Mouse (Mus musculus) frontal cortex, postnatal 10 days (tissue): Measurements from ENCODE around the gene Prkn.

Source experiments
- DNase-seq, 2 experiments: peaks; one replicate each; pipeline ENCODE4 v3.0.0; 2022; ENCODE audit warnings: low spot score in 2 of 2, mixed read lengths in 1 of 2

Prkn gene

DNA sequence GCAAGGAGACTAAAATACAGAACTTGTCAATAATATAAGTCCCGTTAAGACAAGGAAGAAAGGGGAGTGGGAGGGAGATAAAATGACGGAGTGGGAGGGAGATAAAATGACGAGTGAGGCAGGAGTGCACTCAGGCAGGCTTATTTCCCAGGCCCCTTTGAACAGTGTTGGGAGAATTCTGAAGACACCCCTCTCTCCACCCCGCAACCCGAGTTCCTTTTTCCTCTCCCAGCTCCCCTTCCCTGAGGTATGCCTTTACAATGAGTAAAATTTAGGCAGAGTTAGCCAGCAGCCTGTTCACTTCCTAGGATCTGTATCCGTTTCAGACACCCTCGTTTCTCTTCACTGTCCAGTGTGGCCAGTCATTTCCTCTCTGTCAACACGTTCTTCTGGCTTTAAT lies 1073.4 kb downstream of the Prkn start:
- no peak for DNase-seq

DNA sequence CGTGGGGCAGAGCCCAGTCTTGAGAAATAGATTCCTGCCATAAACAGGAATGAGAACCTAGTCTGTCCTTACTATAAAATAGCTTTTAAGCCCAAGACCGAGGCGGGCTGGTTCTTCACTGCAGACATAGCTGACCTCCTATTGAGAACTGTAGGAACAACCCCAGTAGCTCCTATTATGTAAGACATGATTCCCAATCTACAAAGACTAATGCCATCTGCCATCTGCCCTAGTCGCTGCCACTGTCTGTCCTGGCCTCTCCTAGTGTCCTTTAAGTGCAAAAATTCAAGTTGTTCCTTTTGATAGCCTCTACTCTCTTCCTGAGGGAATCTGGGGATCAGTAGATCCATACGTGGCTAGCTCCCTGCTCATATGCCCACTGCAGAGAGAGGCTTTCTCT lies 1074.3 kb downstream of the Prkn start:
- no peak for DNase-seq

DNA sequence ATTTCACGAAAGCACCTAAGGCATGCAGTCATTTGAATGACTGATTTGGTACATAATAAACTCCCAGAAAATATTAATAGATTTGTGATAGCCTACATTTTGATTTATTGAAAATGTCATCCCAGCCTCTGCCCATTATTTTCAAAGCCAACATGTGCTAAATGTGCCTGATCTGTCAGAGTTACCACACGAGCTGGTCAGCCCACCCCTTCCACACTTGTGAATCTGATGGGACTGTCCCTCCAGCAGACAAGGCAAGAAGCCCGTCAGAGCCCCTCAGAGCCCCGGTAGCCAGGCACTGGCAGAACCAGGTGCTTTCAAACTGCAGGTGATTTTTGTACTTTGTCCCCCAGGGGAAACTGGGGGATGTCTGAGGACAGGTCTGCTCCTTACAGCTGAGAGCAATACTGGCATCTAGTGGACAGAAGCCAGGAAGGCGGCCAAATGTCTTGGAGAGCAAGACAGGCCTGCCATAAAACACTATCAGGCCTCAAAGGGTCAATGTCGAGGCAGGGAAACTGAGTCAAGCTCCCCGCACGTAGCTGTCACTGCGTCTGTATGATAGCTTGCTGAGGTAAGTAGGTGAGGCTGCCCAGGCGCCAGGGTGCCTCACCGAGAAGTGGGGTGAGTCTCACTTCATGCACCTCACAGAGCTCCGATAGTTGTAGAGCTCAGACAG lies 1078.1 kb downstream of the Prkn start:
- peak in 1 of 2 experiments; percentile 47 for DNase-seq

DNA sequence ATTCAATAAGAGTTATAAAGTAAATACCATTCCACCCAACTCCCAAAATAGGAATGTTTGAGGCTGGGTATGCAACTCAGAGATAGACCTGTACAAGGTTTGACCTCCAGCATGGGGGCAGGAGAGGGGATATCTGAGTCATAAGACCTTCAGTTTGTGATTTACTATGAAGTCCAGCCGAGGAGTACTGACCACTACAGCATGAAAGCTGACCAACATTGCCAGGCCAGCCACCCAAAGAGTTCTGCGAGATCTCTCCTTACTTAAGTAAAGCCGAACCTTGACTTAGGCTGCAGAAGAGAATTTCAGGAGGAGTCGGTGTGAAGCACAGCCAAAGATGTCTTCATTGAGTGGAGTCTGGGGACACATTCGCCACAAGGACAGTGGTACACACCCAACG lies 1079.4 kb downstream of the Prkn start:
- no peak for DNase-seq

DNA sequence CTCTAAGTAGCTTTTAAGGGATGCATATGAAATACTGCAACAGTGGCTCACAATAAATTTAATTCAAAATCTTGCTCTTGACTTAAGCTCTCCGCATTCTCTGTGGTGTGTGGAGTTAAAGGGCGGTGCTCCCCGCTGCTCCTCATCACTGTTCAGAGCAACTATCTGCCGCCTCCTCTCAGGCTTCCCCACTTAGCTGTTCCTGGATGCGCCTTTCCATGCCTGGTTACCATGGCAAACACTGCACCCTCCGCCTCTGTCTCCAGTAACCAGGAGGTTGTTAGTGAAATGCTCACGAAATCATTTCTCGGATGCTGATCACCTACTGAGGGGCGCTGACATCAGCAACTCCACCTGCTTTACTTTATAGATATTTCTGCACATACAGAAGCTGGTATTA lies 1080.8 kb downstream of the Prkn start:
- peak; percentile 36 to 44 for DNase-seq

DNA sequence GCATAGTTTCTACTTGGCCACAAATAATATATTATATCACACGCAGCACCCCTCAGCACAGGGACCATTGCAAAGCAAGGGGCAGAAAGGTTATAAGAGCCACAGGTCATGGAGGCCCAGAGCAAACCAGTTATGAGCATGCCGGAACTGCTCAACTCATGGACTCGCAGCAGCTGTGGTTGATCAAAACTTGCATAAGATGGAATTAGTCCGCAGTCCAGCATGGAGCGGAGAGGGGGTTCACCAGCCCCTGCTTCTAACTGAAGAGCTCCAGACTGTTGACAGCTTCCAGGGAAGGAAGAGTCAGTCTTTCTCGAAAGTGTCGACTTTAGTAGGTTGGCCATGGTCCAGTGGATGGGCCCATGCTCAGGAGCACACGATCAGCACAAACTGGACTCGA lies 1083.8 kb downstream of the Prkn start:
- DNase-seq = no peak

DNA sequence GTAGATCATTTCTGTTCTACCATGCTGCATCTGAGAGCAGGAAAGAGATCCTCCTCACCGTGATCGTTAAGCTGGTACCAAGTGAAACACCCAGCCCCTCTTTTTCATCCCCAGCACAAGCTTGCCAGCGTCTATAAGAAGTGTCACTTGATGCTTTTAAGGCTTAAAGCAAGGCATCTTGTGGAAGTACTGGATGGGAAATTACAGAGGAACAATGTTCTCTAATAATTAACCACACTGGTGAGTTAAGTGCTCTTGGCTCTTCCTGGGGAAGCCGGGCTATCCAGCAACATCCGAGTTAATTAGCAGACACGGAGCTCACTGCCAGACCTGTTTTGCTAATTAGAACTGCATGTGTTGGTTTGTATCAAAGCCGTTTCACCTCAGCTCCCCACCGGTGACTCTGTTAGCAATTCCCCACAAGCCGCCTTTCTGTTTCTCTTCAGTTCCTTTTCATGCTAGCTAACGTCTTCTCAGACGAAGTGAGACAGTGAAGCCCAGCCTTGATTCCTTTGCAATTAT lies 1086.7 kb downstream of the Prkn start:
- no peak for DNase-seq

DNA sequence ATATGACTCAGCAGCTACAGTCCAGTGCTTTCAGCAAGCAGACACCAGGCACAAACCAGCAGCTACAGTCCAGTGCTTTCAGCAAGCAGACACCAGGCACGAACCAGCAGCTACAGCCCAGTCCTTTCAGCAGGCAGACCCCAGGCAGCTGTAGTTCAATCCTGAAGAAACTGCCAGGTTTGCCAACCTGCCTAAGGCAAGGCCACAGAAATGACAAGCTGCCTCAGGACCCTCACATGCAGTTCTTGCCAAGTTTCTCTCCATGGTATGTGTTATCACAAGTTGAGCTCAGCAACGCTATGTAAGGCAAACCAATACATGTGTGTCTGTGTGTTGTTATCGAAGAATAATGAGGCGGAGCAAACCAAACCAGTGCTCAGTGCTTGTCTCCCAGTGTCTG lies 1091.5 kb downstream of the Prkn start:
- no peak for DNase-seq

DNA sequence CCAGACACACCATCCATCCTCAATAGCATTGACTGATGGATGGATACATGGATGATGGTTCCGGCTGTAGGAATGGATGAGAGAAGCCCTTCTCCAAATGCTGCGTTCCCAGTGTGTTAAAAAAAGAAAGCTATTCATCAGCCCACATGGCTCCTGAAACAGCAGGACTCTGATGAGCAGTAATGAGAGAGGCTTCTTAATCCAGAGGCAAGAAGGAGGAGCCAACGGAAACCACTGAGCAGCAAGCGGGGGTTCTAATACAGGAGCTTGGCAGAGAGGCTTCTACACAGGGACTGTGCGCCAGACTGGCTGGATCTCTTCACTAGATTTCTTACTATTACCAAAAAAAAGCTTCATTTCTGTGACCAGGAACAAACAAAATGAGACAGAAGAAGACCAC lies 1093.6 kb downstream of the Prkn start:
- no peak for DNase-seq

DNA sequence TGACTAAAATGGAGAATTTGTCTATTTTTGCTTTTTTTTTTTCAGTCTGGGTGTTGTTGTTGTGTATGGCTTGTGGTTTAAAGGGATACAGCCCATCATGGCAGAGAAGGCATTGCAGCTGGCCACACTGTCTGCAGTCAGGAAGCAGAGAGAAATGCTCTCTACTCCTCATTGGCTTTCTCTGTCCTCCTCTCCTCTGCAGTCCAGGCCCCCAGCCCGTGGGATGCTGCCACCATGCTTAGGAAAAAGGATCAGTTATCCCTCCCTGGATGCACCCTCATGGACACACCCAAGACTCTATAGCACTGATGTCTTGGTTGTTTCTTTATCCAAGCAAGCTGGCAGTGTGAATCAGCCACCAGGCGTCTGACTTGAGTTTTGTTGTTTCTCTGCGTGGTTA lies 1107.3 kb downstream of the Prkn start:
- DNase-seq = no peak

DNA sequence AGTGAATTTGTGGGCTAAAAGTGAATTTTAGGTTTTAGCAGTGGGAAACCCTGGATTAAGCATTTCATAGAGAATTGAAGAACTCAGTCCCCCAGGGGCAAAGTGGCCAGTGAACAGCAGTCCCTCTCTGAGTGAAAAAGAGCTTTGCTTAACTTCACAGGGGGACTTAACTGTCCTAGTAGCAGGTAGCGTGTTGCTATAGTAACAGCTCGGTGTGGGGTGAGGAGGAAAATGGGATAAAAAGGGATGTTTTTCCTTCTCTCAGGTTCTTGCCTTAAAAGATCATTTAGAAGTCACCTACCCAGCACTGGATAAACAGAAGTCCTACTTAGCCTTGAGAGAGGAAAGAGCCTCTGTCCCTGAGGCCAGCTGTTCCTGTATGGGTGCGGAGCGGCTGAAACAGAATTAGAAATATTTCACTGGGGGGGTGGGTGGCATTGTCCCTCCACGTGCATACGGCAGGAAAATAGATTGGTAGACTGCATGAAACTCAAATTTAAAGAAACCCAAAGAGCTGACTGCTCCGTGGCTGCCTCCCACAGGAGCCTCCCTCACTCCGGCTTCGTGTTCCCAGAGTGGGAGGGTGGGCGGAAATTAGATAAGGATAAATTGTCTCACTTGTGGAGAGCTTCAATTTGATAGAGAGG lies 1109.5 kb downstream of the Prkn start:
- no peak for DNase-seq

DNA sequence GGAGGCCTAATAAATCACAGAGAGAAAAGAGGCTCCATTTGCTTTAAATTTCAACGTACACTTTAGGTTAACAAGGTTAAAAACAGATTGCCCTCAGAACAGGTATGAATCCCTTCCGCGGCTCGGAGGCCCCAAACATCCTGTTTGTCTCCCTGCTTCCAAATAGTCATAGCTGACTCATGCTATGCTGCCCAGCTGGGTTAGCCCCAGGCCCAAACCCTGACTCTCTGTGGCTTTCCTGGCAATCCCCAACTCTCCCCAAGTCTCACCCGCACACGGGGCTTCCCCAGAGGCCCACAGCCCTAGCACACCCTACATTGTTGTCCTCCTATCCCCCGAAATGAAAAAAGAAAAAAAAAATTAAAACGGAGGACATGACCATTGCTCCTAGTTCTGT lies 1110.0 kb downstream of the Prkn start:
- DNase-seq = no peak

DNA sequence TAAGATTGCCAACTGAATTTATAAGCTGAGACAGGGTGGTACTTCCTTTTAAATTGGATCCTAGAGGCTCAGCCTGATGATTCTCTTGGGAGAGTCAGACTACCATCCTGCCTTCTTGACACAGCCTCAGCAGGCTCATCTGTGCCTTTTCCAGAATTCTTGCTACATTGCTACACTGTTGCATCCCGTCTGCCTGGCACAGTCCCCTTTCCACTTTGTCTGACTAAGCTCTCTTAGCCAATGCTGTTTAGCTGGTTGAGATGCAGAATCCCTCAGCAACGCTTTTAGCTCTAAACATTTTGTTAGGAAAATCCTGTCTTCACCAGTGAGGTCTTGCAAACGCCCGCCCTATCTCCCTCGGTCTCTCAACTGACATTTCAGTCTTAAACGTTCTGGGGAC lies 1115.1 kb downstream of the Prkn start:
- no peak for DNase-seq

DNA sequence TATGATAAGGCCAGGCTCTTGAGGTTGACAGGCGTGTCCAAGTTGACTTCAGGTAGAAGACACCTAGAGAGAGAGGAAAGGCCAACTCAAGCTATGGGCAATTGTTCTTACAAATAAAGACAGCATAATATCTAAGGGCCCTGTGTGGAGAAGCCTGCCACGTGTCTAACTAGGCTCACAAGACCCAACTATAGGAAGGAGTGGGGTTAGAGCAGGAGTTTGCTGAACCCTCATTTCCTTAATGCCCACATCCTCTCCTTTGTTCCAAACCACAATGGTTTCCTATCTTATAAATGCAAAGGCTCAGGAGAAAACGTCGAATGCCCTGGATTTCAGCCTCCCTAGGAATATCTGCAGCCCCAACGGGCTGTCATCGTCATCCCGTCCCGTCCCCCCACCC lies 1120.3 kb downstream of the Prkn start:
- no peak for DNase-seq

DNA sequence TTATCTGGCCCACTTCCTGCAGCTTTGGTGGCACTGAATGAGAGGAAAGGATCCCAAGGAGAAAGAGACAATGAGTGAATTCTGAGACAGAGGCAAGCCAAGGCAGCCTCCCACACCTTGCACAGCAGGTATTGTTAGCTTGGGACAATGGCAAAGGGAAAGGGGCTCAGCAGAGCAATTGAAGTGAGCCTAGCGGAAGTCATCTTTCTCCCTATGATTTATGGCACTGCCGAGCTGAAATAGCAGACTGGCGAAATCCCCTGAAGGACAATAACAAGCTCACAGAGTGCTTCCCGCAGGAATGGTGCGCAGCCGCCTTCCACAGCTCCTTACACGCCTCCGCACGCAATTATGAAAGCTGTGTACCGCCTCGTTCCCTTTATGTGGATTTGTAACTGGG lies 1122.6 kb downstream of the Prkn start:
- peak in 1 of 2 experiments; percentile 31 for DNase-seq

DNA sequence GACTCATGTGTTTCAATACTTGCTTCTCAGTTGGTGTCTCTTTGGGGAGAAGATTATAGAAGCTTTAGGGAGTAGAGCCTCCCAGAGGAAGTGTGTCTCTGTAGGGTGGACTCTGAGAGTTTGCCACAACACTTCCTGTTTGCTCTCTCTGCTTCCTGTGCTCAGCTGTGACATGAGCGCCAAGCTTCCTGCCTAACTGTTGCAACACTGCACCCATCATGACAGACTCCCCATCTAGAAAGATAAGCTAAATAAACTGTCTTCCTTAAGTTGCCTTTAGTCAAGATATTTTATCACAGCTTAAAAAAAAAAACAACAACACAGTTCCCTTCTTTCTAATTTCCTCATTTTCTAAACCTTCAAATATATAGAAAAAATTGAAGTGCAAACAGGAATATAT lies 1130.0 kb downstream of the Prkn start:
- DNase-seq = no peak

DNA sequence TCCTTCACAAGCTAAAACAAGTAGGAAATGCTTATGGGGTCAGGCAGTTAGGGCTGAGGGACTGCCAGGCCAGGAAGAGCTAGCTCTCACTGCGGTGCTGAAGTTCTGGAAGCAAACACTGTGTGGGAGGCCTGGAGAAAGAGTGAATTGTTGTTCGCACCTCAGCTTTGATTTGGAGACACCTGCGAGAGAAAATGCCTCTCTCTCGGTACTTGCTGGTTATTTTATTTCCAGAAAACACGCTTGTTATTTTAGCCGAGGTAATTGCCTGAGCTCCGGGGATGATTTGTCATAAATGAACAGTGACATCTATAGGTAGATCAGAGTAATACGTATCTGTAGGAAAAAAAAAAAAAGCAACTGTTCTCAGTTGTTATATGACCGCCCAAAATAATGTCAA lies 1132.4 kb downstream of the Prkn start:
- no peak for DNase-seq

DNA sequence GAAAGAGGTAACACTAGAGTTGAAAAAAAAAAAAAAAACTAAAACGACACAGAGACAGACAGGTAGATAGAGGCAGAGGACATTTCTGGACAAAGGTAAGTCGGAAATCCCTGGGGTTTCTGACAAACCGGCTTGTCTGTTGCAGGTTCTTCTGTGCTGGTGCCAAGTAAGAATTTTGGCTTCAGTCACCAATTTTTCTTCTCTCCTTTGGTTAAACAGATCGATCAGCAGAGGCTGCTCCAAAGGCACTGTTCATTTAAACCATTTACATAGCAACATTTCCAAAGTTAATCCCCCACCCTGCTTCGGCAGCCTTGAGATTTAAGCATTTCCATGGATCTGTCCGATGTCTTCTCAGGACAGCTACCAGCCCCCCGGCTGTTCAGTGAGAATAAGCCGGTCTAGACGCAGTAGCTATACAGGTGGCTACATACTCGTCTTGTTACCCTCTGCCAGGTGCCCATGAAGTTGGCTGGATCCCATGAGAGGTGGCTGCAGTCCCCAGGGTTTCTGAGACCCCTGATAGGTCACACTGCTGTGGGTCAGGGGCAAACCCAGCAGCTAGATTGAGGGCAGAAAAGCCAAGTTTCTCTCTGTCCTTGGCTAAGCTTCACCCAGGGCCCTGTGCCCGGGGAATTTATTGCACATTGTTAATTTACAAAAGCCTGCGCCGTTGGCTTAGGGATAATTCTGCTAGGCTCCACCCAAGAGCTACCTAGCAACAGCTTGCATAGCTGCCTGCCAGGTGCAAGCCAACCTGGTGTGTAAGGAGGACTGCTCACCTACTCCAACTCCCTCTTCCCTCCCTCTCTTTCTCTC lies 1133.0 kb downstream of the Prkn start:
- DNase-seq = no peak

DNA sequence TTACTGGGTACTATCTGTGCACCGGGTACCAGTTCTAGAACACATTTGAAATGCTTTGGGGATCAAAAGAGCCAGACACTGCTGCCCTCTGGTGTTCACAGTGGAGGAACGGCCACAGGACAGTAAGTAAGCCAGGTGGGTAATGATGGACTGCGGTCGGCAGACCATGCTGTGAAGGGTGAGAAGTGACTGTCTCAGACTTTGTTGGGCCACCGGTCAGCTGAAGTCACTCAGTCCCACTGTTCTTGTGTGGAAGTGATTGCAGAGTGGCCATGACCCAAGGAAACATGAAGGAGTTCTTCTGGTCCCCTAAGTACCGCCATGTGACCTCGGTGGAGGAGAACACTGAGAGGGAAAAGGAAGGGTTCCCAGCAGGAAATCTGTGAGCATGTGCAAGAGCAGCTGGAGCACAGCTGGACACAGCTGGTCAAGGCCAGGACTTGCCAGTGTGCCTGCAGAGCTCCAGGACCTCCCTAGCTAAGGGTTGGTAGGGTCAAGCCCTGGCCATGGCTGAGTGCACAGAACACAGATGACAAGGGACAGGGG lies 1135.0 kb downstream of the Prkn start:
- peak in 1 of 2 experiments; percentile 42 for DNase-seq

DNA sequence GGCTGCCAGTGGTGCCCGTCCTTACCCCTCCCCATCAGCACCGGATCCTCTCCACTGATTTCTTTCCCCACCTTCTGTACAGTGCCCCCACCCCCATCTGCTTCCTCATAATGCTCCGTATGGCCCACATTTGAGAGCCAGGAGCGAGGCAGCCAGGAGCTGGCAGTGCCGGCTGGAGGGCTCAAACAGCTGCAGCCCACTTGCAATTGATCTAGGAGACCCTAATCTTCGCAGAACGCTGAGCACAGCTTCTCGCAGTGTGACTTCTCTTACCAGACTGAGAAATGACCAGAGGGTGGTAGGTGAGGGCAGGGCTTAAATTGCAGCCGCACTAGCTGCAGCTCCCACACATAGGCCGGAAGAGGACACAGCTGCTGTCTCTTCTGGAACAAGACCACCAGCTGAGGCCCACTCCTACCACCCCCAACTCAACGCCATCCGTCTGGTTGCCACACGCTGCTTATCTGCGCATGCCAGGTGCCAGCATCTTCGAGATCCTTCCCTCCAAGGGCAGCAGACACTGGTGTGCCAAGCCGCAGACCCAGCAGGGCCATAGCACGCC lies 1138.2 kb downstream of the Prkn start:
- DNase-seq = peak in 1 of 2 experiments; percentile 28

DNA sequence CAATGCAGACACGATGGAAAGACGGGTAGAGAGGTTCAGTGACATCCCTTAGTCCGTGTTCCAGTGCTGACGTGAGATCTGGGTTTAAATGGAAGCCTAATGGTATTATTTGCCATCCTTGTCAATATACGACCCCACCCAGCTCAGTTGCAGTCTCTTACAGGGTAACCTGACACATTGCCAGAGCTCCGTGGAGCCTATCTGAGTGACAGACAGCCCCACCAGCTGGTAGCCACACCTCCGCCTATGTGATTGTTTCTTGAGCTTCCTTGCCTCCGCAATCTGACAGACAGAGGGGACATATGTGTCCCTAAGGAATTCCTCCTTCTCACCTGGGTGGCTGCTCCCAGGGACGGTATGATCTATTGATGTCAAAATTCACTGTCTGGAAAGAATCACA lies 1141.5 kb downstream of the Prkn start:
- no peak for DNase-seq
